Mouse (Mus musculus): Measurements from ENCODE around the gene Clic1.
"Not testable (repeated sequence)": the region's sequence is repeated elsewhere in the genome, so short reads cannot be mapped to it uniquely, and the experiment has no call there.

Gene Clic1

DNA sequence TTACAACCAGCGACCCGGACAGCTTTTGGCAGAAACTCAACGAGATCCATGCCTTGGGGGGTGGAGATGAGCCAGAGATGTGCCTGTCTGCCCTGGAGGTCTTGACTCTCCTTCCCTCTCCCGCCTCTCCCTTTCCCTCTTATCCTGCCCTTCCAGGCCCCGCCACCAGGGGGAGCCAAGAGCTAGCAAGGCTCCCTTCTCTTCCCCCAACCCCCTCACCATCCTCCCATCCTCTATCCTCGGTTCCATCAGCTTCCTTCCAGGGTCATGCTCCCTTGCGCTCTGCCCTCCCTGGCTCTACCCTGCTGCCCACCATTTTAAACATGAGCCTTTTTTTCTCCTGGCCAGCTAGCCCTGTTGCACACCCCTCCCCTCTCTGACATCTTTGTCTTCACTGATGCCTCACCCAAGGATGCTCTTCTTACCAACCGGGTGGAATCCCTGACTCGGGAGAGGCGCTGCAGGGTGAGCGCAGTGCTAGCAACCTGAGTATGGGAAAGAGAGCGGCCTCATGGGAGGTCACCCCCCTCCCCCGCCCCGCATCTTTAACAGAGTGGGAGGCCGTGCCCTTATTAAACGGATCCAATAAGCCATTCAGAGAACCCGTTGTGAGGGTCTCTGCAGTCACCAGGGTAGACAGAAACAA, 28.5 kb upstream of the Clic1 start:
- peak; percentile 97 for DNase-seq

- no peak for DNase-seq
Observed at GRCm38 (mm10) chr17:35021842-35022477, 27.8 kb upstream of the Clic1 start.

GRCm38 (mm10) chr17:35022541-35023060, 27.2 kb upstream of the Clic1 start:
- no peak for DNase-seq

DNA sequence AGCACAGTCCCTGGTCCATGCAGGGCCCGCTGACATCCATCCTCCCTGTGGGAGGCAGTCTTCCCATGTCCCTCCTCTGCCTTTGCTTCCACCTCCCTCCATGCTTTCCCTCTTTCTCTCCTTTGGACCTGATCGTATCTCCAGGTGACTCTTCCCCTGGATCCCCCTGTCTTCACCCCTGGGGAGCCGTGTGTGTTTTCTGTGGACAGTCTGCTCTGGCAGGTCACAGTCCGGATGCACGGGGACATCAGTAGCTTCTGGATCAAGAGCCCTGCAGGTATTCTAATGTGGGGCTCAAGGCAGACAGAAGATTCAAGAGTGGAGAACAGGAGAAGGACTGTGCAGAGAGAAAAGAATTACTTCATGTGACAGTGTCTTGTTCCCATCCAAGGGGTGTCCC, 26.5 kb upstream of the Clic1 start:
- no peak for DNase-seq

DNA sequence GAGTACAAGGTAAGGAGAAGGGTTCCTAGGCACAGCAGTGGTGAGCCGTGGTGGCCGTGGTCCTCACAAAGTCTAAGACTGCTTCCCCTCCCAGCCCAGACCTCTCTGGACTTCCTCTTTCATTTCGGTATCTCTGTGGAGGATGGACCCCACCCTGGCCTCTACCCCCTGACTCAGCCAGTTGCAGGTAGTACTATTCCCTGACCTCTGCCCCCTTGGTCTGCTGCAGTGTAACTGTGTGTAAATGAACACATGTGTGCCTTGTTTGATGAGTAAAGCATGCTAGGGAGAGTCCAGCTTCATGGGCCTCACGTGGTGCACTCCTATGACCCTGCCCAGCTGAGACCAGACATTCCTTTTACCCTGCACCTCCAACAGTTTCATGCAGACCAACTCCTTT, 26.0 kb upstream of the Clic1 start:
- DNase-seq, result no peak

DNA sequence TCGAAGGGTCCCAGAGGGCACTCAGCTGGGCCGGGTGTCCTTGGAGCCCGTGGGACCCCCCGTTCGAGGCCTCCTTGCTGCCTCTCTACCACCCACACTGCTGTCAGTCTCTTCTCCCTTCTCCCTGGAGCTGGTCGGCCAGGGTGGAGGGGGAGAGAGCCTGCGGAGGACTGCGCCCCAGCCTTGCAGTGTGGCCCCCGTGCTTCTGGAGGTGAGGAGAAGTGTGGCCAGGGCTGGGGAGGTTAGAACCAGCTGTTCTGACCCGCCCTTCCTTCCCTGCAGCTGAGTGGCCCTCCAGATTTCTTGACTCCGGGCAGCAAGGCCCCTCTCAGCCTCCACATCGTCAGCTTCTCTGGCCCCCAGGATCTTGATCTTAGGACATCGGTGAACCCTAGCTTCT, 25.5 kb upstream of the Clic1 start:
- no peak for DNase-seq

- DNase-seq, result no peak
Observed at GRCm38 (mm10) chr17:35024691-35025488, 24.9 kb upstream of the Clic1 start.

- DNase-seq, result no peak
Observed at GRCm38 (mm10) chr17:35026206-35026605, 23.6 kb upstream of the Clic1 start.

GRCm38 (mm10) chr17:35027277-35028068, 22.3 kb upstream of the Clic1 start, which contains the start of gene Sapcd1:
Gene Sapcd1, minus strand, starts transcription at chr17:35028016.
- peak; percentile 59 for DNase-seq

GRCm38 (mm10) chr17:35028315-35028714, 21.5 kb upstream of the Clic1 start:
- no peak for DNase-seq

DNA sequence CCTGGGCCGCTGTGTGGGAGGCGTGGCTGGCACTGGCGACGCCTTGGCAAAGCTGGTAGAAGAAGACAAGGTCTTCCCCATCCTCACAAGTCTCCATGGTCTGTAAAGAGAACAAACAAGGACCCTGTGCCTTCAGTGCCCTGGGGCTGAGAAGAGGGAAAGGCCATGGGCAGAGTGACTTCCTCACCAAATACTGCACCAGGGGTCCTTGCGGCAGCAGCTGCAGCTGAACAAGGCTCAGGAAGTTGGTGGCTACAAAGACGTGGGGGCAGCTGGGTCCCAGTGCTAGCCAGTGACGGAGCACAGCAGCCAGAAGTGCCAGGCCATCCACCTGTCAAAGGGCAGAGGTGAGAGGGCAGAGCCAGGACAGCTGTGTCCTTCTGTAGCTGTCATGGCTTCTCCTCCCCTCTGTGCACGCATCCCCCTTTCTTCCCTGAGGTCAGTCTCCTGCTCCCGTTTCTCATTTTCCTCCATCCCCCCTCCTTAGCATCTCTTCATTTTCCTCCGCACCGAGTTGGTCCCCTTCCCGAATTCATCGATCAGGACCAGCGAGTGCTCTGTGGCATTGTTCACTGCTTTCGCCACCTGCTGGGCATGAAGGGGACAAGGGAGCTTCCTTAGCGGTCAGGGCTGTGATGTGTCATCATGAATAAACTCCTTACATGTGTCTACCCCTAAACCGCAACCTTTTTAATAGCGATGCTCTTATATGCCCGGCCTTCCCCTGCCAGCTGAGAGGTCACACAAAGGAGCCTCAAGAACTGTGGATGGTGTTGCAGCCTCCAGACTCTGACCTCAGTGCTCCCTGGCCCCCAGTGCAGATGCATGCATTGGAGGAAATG, 19.9 kb upstream of the Clic1 start:
- DNase-seq, result peak; percentile 61

- DNase-seq, result no peak
Observed at GRCm38 (mm10) chr17:35031272-35031671, 18.5 kb upstream of the Clic1 start.

DNA sequence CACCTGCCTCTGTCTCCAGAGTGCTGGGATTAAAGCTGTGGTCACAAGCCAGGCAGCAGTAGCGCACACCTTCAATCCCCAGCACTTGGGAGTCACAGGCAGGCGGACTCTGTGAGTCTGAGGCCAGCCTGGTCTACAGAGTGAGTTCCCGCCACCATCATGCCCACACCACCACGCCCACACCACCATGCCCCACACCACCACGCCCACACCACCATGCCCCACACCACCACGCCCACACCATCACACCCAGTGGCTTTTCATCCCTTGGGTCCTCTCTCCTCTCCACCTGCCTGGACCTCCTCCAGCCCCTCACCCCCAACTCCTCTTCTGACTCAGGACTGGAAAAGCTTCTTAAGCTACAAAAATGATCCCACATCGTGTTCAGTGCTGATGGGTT, 17.9 kb upstream of the Clic1 start:
- no peak for DNase-seq

DNA sequence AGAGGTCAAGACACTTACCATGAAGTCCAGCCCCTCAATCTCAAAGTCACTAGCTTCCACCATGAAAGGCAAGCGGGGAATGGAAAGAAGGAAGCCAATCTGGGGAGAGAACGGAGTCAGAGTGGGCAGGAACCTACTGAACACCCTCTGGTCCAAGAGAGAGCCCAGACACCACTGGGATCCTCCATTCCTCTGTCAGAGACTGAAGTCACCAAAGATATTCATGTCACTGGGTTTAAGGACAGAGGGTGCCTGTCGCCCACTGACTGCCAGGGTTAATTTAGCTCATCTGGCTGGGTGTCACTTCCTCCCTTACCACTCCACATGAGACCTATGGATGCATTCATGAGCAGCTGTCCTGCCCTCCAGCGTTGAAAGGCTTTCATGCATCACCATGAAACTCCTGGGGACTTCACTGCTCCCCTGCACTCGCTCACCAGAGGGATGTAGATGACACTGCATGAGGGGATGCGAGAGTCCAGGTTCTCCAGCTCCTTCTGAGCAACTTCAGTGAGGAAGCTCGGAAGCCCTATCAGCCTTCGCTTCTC, 17.4 kb upstream of the Clic1 start:
- DNase-seq, result no peak

DNA sequence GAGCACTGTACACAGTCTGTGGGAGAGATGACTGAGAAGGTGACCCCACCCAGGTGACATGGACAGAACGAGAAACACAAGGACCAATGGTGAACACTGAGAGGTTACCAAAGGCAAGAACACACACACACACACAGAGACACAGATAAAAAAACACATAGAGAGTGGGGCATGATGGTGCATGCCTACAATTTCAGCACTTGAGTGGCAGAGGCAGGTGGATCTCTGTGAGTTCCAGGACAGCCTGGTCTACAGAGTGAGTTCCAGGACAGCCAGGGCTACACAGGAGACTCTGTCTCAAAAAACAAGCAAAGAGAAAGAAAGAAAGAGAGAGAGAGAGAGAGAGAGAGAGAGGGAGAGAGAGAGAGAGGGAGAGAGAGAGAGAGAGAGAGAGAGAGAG, 16.1 kb upstream of the Clic1 start:
- not testable (repeated sequence) for DNase-seq

GRCm38 (mm10) chr17:35034896-35035295, 14.9 kb upstream of the Clic1 start:
- DNase-seq, result no peak

DNA sequence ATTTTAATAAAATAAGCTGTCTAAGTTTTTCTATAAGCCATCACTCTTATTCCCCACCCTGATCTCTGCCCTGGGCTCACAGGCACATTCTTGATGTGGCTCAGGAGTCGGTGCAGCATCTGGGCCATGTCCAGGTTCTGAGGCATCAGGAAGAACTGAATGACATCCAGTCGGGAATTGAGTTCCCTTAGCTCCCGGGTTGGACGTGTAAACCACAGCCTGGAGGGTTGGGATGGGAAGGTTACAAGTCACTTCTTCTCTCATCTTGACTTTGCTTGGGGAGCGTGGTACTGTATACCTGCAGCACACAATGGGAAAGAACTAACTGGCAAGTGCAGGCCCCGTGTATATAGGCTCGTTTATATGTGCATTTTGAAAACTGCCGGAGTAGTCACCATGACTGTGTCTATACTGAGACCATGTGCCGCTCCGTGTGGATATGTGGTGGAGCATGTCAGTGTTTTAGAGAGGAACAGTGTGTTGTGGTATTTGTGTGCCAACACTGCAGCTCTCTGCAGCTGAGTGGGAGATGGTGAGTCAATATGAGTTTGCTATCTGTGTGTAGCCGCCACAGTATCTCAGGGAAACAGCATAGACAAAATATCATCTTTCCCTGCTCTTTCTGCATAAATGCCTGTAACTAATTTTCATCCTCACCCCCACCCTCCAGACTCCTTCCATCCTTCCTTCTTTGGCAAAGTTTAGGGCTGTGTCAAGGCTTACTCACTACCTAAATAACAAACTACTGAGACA, 10.5 kb upstream of the Clic1 start:
- DNase-seq, result no peak

GRCm38 (mm10) chr17:35043794-35044193, 6.0 kb upstream of the Clic1 start:
- DNase-seq, result no peak

GRCm38 (mm10) chr17:35044904-35045806, 4.6 kb upstream of the Clic1 start:
- no peak for DNase-seq

Measured in thymus, postnatal 4 days (tissue).